Mouse (Mus musculus): Measurements from ENCODE around the gene Arid1a.

GRCm38 (mm10) chr4:133673666-133674330 lies 82.8 kb downstream of the Arid1a start:
- TF ChIP-seq CTCF (IDR thresholded peaks at IDR 0.05; ENCODE audit: extremely low read depth, insufficient read length, insufficient replicate concordance, low read depth, low read length) (no peak), POLR2A (IDR thresholded peaks at IDR 0.05; ENCODE audit: low read depth, low read length) (no peak)
